Mouse (Mus musculus) G1E (cell line): ENCODE results near the gene Pidd1. TPM values are rescaled to one million over a fixed set of nuclear protein-coding genes. Genes with fewer than 3 reads are reported as not detected.
A peak's percentile ranks its signal among the peaks of the same experiment; 100 is the strongest.

Source experiments
- ATAC-seq: 2 replicates; pipeline ENCODE4 v1.8.0; 2016; ENCODE audit warnings: mild to moderate bottlenecking; ENCODE audit not compliant: insufficient number of reproducible peaks, poor library complexity, low FRiP score, severe bottlenecking; ENCODE audit errors: extremely low read depth
- DNase-seq: peaks from one replicate; pipeline ENCODE4 v3.0.0; 2012; ENCODE audit warnings: low spot score
- H3K27me3 ChIP-seq: 2 replicates; pipeline ENCODE4 v1.6.1; 2012; ENCODE audit warnings: mild to moderate bottlenecking, low read length, inconsistent platforms; ENCODE audit not compliant: insufficient read depth
- H3K36me3 ChIP-seq: replicated peaks from 2 replicates; pipeline ENCODE3; 2012; ENCODE audit warnings: mild to moderate bottlenecking, inconsistent platforms
- H3K4me1 ChIP-seq: 2 replicates; pipeline ENCODE4 v1.6.1; 2012; ENCODE audit warnings: low read depth, low read length, inconsistent platforms, mixed read lengths; ENCODE audit not compliant: insufficient read depth
- H3K4me3 ChIP-seq: 2 replicates; pipeline ENCODE4 v1.5.1; 2012; ENCODE audit warnings: low read depth, mild to moderate bottlenecking, inconsistent platforms, low read length, moderate library complexity, mixed read lengths
- H3K9me3 ChIP-seq: replicated peaks from 2 replicates; pipeline ENCODE4 v1.6.1; 2012; ENCODE audit warnings: inconsistent platforms
- CTCF ChIP-seq: IDR thresholded peaks from 2 replicates; pipeline ENCODE4 v1.5.1; 2012; ENCODE audit warnings: low read depth, low read length, inconsistent platforms, mixed read lengths
- GATA1 ChIP-seq: IDR thresholded peaks from 2 replicates; pipeline ENCODE4 v1.6.1; 2012; ENCODE audit warnings: borderline replicate concordance, low read length, inconsistent platforms, mixed read lengths
- GATA2 ChIP-seq: IDR thresholded peaks from 2 replicates; pipeline ENCODE4 v1.6.1; 2012; ENCODE audit warnings: low read depth, low read length, inconsistent platforms, borderline replicate concordance
- POLR2AphosphoS5 ChIP-seq: IDR thresholded peaks from 2 replicates; pipeline ENCODE4 v1.6.1; 2012; ENCODE audit warnings: low read depth, low read length, inconsistent platforms; ENCODE audit not compliant: insufficient replicate concordance
- TAL1 ChIP-seq: conservative IDR thresholded peaks from 2 replicates; pipeline ENCODE4 v1.6.1; 2012; ENCODE audit warnings: low read depth, low read length, inconsistent platforms, mixed read lengths
- polyA plus RNA-seq: library from polyadenylated mRNA; stranded (reverse); fragments of >175 nt; gene quantifications from 2 replicates; pipeline ENCODE4 v1.2.3, GENCODE M21; 2012
- total RNA-seq, 2 experiments: library from RNA; stranded (forward) in 1 of 2; stranded (reverse) in 1 of 2; fragments of 200-1000 nt in 1 of 2; fragments of >200 nt in 1 of 2; fragmentation: Nextera tagmentation in 1 of 2; gene quantifications; 2 replicates each; pipeline ENCODE4 v1.2.3; 2014 to 2017

Pidd1 gene
- total and polyA plus RNA-seq, 3 experiments: 8.9 to 59.6 (median 22.9) TPM

DNA sequence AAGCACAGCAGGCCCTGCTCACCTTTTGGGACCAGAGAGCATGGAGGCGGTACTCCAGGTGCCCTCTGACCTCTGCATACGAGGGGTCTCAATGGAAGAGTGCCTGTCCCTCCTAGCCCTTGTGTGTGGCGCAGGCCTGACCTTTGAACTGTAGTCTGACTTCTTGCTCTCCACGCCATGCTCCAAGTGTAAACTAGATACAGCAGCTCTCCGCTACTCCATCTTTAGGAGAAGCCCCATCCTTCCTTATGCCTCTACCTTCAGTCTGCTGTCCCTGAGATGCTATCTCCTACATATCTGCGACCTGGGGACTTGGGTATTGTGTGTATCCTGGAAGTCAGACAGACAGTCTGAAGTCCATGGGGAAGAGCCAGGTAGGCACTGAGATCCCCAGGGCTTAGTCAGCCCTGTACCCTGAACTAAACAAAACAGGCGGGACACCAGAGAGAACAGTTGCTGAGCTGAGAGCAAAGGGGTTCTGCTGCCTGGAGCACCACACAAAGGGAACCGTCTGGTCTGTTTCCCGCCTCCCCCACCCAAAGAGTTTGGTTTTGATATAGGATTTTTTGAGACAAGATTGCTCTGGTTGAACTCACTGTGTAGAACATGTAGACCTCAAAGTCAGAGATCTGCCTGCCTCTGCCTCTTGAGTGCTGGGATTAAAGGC is 7.8 kb downstream of the Pidd1 start:
- DNase-seq (no peak), ATAC-seq (no peak)
- Histone ChIP-seq H3K9me3 (no peaks in the 10 kb centered on the region), H3K4me3 (peak overlapping the region; percentile 70; the same call in 1 of the 2 replicates), H3K4me1 (peaks cover 89% of the 10 kb centered on the region), H3K27me3 (no peaks in the 10 kb centered on the region; the same call in 1 of the 2 replicates), H3K36me3 (peaks cover 82% of the 10 kb centered on the region)
- TF ChIP-seq TAL1 (no peak), GATA2 (no peak), POLR2AphosphoS5 (no peak), GATA1 (no peak), CTCF (no peak)

DNA sequence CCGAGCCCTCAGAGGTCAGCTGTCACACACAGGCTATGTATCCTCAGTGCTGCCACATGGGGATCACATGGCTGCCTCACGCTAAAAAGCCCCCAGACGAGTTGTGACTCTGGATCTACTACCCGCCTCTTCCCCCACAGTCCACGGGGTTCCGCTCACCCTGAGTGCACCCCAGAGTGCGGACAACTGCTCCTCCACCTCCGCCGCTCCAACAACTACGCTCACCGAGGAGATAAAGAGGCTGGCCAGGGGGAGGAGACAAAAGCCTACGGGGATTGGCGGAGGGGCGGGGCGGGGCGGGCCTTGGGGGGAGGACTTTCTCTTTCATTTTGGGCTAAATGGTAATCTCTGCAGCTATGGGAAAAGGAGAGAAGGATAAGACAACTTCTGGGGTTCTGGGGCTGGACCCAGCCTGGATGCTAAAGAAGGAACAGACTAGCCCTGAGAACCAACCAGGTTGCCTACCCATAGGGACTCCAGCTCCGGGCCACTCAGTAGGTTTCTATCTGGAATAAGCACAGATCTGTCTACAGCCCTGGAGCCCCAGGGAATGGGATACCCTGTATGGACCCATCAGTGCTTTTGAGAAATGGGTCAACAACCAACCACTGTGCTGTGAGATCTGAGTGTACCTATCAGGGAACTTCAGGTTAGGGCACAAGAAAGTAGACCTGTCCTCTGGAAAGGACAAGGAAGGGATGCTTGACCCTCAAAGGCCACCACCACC is 8.5 kb downstream of the Pidd1 start:
- peaks cover 83% of the 10 kb centered on the region for H3K4me1 ChIP-seq
- peak; percentile 71 for ATAC-seq

DNA sequence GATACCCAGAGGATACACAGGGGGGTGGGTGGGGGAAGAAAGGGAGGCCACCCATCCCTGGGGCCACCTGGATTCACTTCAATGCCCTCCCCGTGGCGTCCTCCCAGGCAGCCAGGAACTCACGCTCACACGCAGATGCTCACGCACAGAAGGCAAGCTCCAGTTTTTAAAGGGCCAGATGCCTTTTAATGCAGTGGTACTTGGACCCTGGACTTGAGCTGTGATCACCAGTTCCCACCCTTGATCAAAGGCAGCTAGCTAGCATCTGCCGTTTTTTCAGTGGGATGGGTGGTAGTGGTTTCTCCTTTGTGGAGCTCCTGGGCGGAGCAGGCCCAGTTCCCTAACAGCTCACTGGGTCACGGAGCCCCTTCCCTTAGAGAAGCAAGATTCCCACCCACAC is 9.4 kb downstream of the Pidd1 start:
- no peak for TF ChIP-seq CTCF
- no peak for TF ChIP-seq TAL1
- TF ChIP-seq GATA2: no peak
- TF ChIP-seq GATA1: no peak
- no peak for TF ChIP-seq POLR2AphosphoS5
- Histone ChIP-seq H3K4me3 (peak overlapping the region; percentile 70), H3K9me3 (no peaks in the 10 kb centered on the region), H3K4me1 (peaks cover 83% of the 10 kb centered on the region), H3K27me3 (no peaks in the 10 kb centered on the region; the same call in 1 of the 2 replicates), H3K36me3 (peaks cover 80% of the 10 kb centered on the region)
- ATAC-seq: no peak
- DNase-seq: peak; percentile 29

More for the DNA sequence above, 8.5 kb downstream of the Pidd1 start:
- DNase-seq: peak; percentile 78
- TF ChIP-seq POLR2AphosphoS5 (no peak), CTCF (no peak), GATA2 (no peak), TAL1 (no peak), GATA1 (no peak)
- H3K27me3 ChIP-seq: no peaks in the 10 kb centered on the region; the same call in 1 of the 2 replicates
- peaks cover 82% of the 10 kb centered on the region for H3K36me3 ChIP-seq
- H3K9me3 ChIP-seq: no peaks in the 10 kb centered on the region
- peak overlapping the region; percentile 70 for H3K4me3 ChIP-seq

DNA sequence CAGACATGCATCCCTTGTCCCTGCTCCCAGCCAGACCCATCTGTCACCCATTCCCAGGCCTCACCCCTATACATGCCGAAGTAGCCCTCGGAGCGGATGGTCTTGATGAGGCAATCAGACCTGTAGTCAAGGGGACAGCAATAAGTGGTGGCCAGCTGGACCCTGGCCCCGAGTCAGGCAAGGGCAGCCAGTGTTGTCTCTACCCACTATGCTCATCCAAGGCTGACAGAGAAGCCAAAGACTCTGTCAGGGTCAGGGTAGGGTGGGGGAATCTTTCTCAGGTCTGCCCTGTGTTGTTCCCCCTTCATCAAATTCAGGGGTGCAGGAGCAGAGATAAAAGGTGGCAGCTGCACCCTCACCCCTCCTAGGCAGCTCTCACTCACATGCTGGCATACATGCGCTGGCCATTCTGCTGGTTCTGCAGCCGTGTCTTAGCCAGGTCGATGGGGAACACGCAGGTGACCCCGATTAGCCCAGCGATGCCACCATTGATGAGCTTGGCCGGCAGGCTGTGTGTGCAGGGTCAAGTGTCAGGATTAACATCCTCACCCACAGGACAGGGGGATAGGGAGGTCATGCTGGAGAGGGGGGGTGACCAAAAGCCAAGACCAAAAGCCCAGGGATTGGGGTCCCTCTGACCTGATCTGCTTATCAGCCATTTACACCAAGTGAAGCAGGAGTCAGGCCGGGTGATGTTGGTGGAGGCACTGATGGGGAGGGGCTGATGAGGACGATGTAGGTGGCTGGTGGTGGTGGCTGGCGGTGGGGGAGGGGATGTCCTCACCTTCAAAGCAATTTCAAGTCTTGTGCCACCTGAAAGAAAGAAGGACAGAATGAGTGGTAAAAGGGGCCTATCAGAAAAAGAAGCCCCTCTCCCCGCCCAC is 10.1 kb downstream of the Pidd1 start:
- Histone ChIP-seq H3K4me1 (peaks cover 83% of the 10 kb centered on the region), H3K36me3 (peaks cover 77% of the 10 kb centered on the region), H3K27me3 (peaks cover under 1% of the 10 kb centered on the region; the same call in 1 of the 2 replicates), H3K4me3 (peak overlapping the region; percentile 70; the same call in 1 of the 2 replicates), H3K9me3 (no peaks in the 10 kb centered on the region)
- DNase-seq (no peak), ATAC-seq (no peak)
- TF ChIP-seq GATA1 (no peak), TAL1 (no peak), CTCF (no peak), POLR2AphosphoS5 (no peak), GATA2 (no peak)

- Histone ChIP-seq H3K4me1 (peaks cover 86% of the 10 kb centered on the region), H3K27me3 (peaks cover 3% of the 10 kb centered on the region; the same call in 1 of the 2 replicates), H3K36me3 (peaks cover 68% of the 10 kb centered on the region), H3K4me3 (peak overlapping the region; percentile 25; the same call in 1 of the 2 replicates), H3K9me3 (no peaks in the 10 kb centered on the region)
- TF ChIP-seq GATA2 (no peak), GATA1 (no peak), TAL1 (no peak), CTCF (no peak), POLR2AphosphoS5 (no peak)
- DNase-seq (no peak), ATAC-seq (no peak)
Observed at GRCm38 (mm10) chr7:141432741-141433516, 10.9 kb downstream of the Pidd1 start.
